Mouse (Mus musculus) liver, embryonic 14.5 days (tissue): ENCODE results near the gene Rrp9. TPM values are rescaled to one million over a fixed set of nuclear protein-coding genes. Genes with fewer than 3 reads are reported as not detected.
A peak's percentile ranks its signal among the peaks of the same experiment; 100 is the strongest.

Experiments used
- ATAC-seq: fragments of 200-750 bp; cut with Nextera tagmentation; 2 replicates; pipeline ENCODE4 v1.8.0; 2017; ENCODE audit warnings: moderate number of reproducible peaks, mild to moderate bottlenecking, moderate library complexity; ENCODE audit not compliant: insufficient read depth
- DNase-seq, 3 experiments: peaks; one replicate each; pipeline ENCODE4 v3.0.0-alpha.2; 2012 to 2013; ENCODE audit warnings: low read depth in 3 of 3, low spot score in 3 of 3
- H3K27ac ChIP-seq: fragments of 300-500 bp; sonication (generic); 2 replicates; pipeline ENCODE4 v1.5.1; 2014; ENCODE audit warnings: moderate library complexity, mild to moderate bottlenecking, control low read depth, inconsistent platforms
- H3K27me3 ChIP-seq: fragments of 300-500 bp; sonication (generic); 2 replicates; pipeline ENCODE4 v1.6.1; 2014; ENCODE audit warnings: mild to moderate bottlenecking, low read length, moderate library complexity; ENCODE audit not compliant: control insufficient read depth, insufficient read depth
- H3K36me3 ChIP-seq: fragments of 300-500 bp; sonication (generic); replicated peaks from 2 replicates; pipeline ENCODE4 v1.6.1; 2014; ENCODE audit warnings: low read depth; ENCODE audit not compliant: control insufficient read depth, insufficient read depth
- H3K4me1 ChIP-seq, 2 experiments: fragments of 200-500 bp in 1 of 2; fragments of 300-500 bp in 1 of 2; sonication (generic) in 1 of 2; replicated peaks; 2 replicates each; pipeline ENCODE4 v1.6.1; 2012 to 2014; ENCODE audit warnings: antibody characterized with exemption in 1 of 2, inconsistent platforms in 1 of 2, low read length in 1 of 2; ENCODE audit not compliant: control insufficient read depth in 2 of 2, insufficient read depth in 2 of 2
- H3K4me2 ChIP-seq: fragments of 300-500 bp; sonication (generic); 2 replicates; pipeline ENCODE4 v1.6.1; 2014; ENCODE audit warnings: low read depth, mild to moderate bottlenecking, control low read depth, moderate library complexity
- H3K4me3 ChIP-seq, 2 experiments: fragments of 200-500 bp in 1 of 2; fragments of 300-500 bp in 1 of 2; sonication (generic) in 1 of 2; 2 replicates each; pipeline ENCODE4 v1.5.1; 2012 to 2014; ENCODE audit warnings: low read depth in 2 of 2, low read length in 2 of 2, mild to moderate bottlenecking in 2 of 2, control low read depth in 1 of 2, inconsistent platforms in 1 of 2, moderate library complexity in 1 of 2; ENCODE audit not compliant: insufficient read depth in 1 of 2
- H3K9ac ChIP-seq: fragments of 300-500 bp; sonication (generic); replicated peaks from 2 replicates; pipeline ENCODE4 v1.6.1; 2014; ENCODE audit warnings: mild to moderate bottlenecking, control low read depth, moderate library complexity
- H3K9me3 ChIP-seq: fragments of 300-500 bp; sonication (generic); 2 replicates; pipeline ENCODE4 v1.6.1; 2016; ENCODE audit warnings: low read length, mixed read lengths; ENCODE audit not compliant: control insufficient read depth
- CTCF ChIP-seq: IDR thresholded peaks from 2 replicates; pipeline ENCODE4 v1.5.1; 2016; ENCODE audit warnings: antibody characterized with exemption, low read depth, control low read depth
- EP300 ChIP-seq: IDR thresholded peaks from 2 replicates; pipeline ENCODE4 v1.6.1; 2016; ENCODE audit warnings: antibody characterized with exemption, low read depth
- WGBS: fragments of 180-500 bp; shearing (Covaris S2); extraction: QIAGEN DNeasy Blood & Tissue Kit; methylation state at CpG from one replicate; pipeline ENCODE4 v1.1.7; 2014; ENCODE audit not compliant: insufficient replicate concordance; 5-methylcytosine and 5-hydroxymethylcytosine counted together
- polyA plus RNA-seq, 2 experiments: library from polyadenylated mRNA; depleted of rRNA in 1 of 2; stranded (reverse) in 1 of 2; unstranded in 1 of 2; fragments of >200 nt; fragmentation: Nextera tagmentation in 1 of 2; extraction: Ambion mirVana in 1 of 2; gene quantifications; 2 replicates each; pipeline versions ENCODE4 v1.2.1 to v1.2.3; 2012 to 2014

Gene Rrp9
- polyA plus RNA-seq, 2 experiments: 18.8 to 22.1 TPM

GRCm38 (mm10) chr9:106454888-106455681, 20.7 kb upstream of the Rrp9 start:
- DNase-seq: no peak
- 24% methylated on average over 17 of the region's 17 CpGs for WGBS
- TF ChIP-seq CTCF (no peak), EP300 (no peak)
- Histone ChIP-seq H3K4me1 (peaks cover 6% of the 10 kb centered on the region in 2 experiments), H3K36me3 (no peaks in the 10 kb centered on the region), H3K27ac (no peak overlapping the region), H3K9me3 (no peaks in the 10 kb centered on the region), H3K4me3 (peak overlapping the region; percentile 21 to 57; a peak in 3 of 4 replicates), H3K4me2 (peak overlapping the region; percentile 67), H3K27me3 (peaks cover 13% of the 10 kb centered on the region), H3K9ac (no peak overlapping the region)
- ATAC-seq: no peak

- no peak overlapping the region for H3K9ac ChIP-seq
- WGBS: 68% methylated on average over 15 of the region's 15 CpGs
These were observed 19.2 kb upstream of the Rrp9 start for GRCm38 (mm10) chr9:106456325-106457162.

GRCm38 (mm10) chr9:106457163-106457559, 18.6 kb upstream of the Rrp9 start:
- H3K9me3 ChIP-seq: no peaks in the 10 kb centered on the region
- H3K9ac ChIP-seq: no peak overlapping the region
- H3K36me3 ChIP-seq: no peaks in the 10 kb centered on the region
- no peak overlapping the region for H3K4me3 ChIP-seq
- TF ChIP-seq EP300 (no peak), CTCF (no peak)
- H3K4me1 ChIP-seq: peaks cover 6% of the 10 kb centered on the region in 2 experiments
- H3K27me3 ChIP-seq: peaks cover 13% of the 10 kb centered on the region
- ATAC-seq (no peak), DNase-seq (no peak)
- 71% methylated on average over 9 of the region's 9 CpGs for WGBS
- no peak overlapping the region for H3K27ac ChIP-seq
- no peak overlapping the region for H3K4me2 ChIP-seq

More at GRCm38 (mm10) chr9:106456325-106457162, 19.2 kb upstream of the Rrp9 start:
- no peaks in the 10 kb centered on the region for H3K9me3 ChIP-seq
- no peak for TF ChIP-seq EP300
- TF ChIP-seq CTCF: no peak
- H3K4me1 ChIP-seq: peaks cover 6% of the 10 kb centered on the region in 2 experiments
- no peak for ATAC-seq
- H3K4me3 ChIP-seq: no peak overlapping the region
- H3K27me3 ChIP-seq: peaks cover 13% of the 10 kb centered on the region
- no peak overlapping the region for H3K4me2 ChIP-seq
- H3K27ac ChIP-seq: no peak overlapping the region
- no peaks in the 10 kb centered on the region for H3K36me3 ChIP-seq
- no peak for DNase-seq

- WGBS: 75% methylated on average over 5 of the region's 5 CpGs
- no peak for ATAC-seq
These were observed 17.8 kb upstream of the Rrp9 start for GRCm38 (mm10) chr9:106457920-106458319.

GRCm38 (mm10) chr9:106459946-106460345, 15.8 kb upstream of the Rrp9 start:
- no peaks in the 10 kb centered on the region for H3K9me3 ChIP-seq
- DNase-seq (no peak), ATAC-seq (no peak)
- no peak overlapping the region for H3K9ac ChIP-seq
- 71% methylated on average over 15 of the region's 15 CpGs for WGBS
- H3K4me1 ChIP-seq: peaks cover 0 to 3% of the 10 kb centered on the region in 2 experiments; a peak in 1 of 4 replicates
- H3K4me3 ChIP-seq: no peak overlapping the region
- H3K4me2 ChIP-seq: no peak overlapping the region
- no peak overlapping the region for H3K27ac ChIP-seq
- peaks cover 8% of the 10 kb centered on the region for H3K27me3 ChIP-seq
- no peaks in the 10 kb centered on the region for H3K36me3 ChIP-seq
- TF ChIP-seq CTCF (no peak), EP300 (no peak)

More at GRCm38 (mm10) chr9:106457920-106458319, 17.8 kb upstream of the Rrp9 start:
- no peak for DNase-seq
- no peak overlapping the region for H3K27ac ChIP-seq
- H3K27me3 ChIP-seq: peaks cover 9% of the 10 kb centered on the region
- H3K4me2 ChIP-seq: no peak overlapping the region
- TF ChIP-seq EP300 (no peak), CTCF (no peak)
- peaks cover 4 to 6% of the 10 kb centered on the region in 2 experiments for H3K4me1 ChIP-seq
- no peak overlapping the region for H3K4me3 ChIP-seq
- no peaks in the 10 kb centered on the region for H3K9me3 ChIP-seq
- H3K9ac ChIP-seq: no peak overlapping the region
- no peaks in the 10 kb centered on the region for H3K36me3 ChIP-seq
